Mouse (Mus musculus) brain, embryonic 18.5 days (tissue): ENCODE data around the gene Cfap58.
A peak's percentile ranks its signal among the peaks of the same experiment; 100 is the strongest.

ENCODE experiments used
- DNase-seq: peaks from one replicate; pipeline ENCODE4 v3.0.0-alpha.2; 2012; ENCODE audit warnings: low read depth, low spot score

Gene Cfap58

GRCm38 (mm10) chr19:47937443-47938406 is at the start of gene Cfap58:
TSS of gene Cfap58 (plus strand) at chr19:47937675.
- DNase-seq, result no peak

GRCm38 (mm10) chr19:47888037-47888436 is 49.4 kb upstream of the Cfap58 start:
- no peak for DNase-seq

- no peak for DNase-seq
Observed at GRCm38 (mm10) chr19:47890489-47891130, 46.9 kb upstream of the Cfap58 start.

GRCm38 (mm10) chr19:47891562-47892312 is 45.7 kb upstream of the Cfap58 start:
- no peak for DNase-seq

- no peak for DNase-seq
Observed at GRCm38 (mm10) chr19:47893092-47893491, 44.4 kb upstream of the Cfap58 start.

GRCm38 (mm10) chr19:47898472-47899079 is 38.9 kb upstream of the Cfap58 start:
- no peak for DNase-seq

GRCm38 (mm10) chr19:47900012-47900411 is 37.5 kb upstream of the Cfap58 start:
- DNase-seq, result no peak

GRCm38 (mm10) chr19:47900558-47900957 is 36.9 kb upstream of the Cfap58 start:
- DNase-seq, result no peak

- no peak for DNase-seq
Observed at GRCm38 (mm10) chr19:47902316-47903201, 34.9 kb upstream of the Cfap58 start.

GRCm38 (mm10) chr19:47903679-47904078 is 33.8 kb upstream of the Cfap58 start:
- DNase-seq, result no peak

GRCm38 (mm10) chr19:47905081-47905480 is 32.4 kb upstream of the Cfap58 start:
- DNase-seq, result no peak

GRCm38 (mm10) chr19:47905603-47906002 is 31.9 kb upstream of the Cfap58 start:
- no peak for DNase-seq

GRCm38 (mm10) chr19:47907596-47907995 is 29.9 kb upstream of the Cfap58 start:
- no peak for DNase-seq

GRCm38 (mm10) chr19:47908961-47909371 is 28.5 kb upstream of the Cfap58 start:
- DNase-seq, result no peak

GRCm38 (mm10) chr19:47909387-47910116 is 27.9 kb upstream of the Cfap58 start:
- DNase-seq, result peak; percentile 46

GRCm38 (mm10) chr19:47910117-47910618 is 27.3 kb upstream of the Cfap58 start:
- DNase-seq, result no peak

GRCm38 (mm10) chr19:47910751-47911150 is 26.7 kb upstream of the Cfap58 start:
- no peak for DNase-seq

GRCm38 (mm10) chr19:47913344-47913743 is 24.1 kb upstream of the Cfap58 start:
- no peak for DNase-seq

GRCm38 (mm10) chr19:47914191-47914590 is 23.3 kb upstream of the Cfap58 start:
- no peak for DNase-seq

GRCm38 (mm10) chr19:47915251-47915650 is 22.2 kb upstream of the Cfap58 start:
- no peak for DNase-seq
